Mouse (Mus musculus): ENCODE measurements around the gene Gnaz.

The Gnaz gene

DNA sequence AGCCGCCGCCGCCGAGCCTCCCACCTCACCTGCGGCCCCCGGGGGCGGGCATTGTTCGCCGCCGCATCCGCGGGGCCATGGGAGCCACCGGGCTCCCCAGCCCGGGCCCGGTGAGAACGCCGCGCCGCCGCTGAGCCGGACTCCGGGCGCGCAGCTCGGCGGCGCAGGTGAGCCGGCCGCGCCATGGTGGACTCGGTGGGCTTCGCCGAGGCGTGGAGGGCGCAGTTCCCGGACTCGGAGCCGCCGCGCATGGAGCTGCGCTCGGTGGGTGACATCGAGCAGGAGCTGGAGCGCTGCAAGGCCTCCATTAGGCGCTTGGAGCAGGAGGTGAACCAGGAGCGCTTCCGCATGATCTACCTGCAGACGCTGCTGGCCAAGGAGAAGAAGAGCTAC is 93.9 kb downstream of the Gnaz start:
- in situ Hi-C loops (cut with MseI, MboI): no loop called here

GRCm38 (mm10) chr10:75061341-75062188 is 94.6 kb downstream of the Gnaz start:
- in situ Hi-C loops (cut with MseI, MboI): no loop called here

- in situ Hi-C loops (cut with MseI, MboI): no loop called here
Measured at GRCm38 (mm10) chr10:75062189-75062561, 95.2 kb downstream of the Gnaz start.

GRCm38 (mm10) chr10:75062621-75063020 is 95.6 kb downstream of the Gnaz start:
- in situ Hi-C loops (cut with MseI, MboI): no loop called here

DNA sequence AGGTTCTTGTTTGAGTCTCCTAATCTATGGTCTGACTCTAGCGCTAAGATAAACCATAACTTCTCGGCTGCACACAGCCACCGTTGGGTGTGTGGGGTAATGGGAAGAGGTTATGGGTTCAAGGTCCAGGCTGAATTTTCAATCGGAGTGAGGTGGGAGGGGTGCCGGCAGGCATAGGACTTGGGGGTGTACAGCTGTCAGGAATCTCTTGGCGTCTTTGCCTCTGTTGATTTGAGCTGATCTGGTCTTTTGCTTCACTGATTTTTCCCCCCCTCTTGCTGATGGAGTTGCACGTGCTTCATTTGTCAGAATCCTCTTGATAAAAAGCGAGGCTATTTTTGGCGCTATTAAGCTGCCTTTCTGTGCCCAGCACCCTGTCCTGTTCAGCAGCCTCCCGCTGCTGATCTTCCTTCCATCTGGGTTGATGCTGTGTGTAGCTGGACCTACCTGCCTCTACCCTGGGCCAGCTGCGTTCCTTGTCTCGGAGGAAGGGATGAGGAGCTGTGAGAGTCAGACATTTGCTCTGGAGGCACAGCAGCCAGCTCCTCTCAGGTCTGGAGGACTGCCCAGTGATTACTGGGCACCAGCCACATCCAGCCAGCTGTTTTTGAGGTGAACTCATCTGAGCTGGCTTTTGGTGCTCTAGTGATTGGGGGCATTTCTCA is 96.5 kb downstream of the Gnaz start:
- in situ Hi-C loops (cut with MseI, MboI): no loop called here

- in situ Hi-C loops (cut with MseI, MboI): no loop called here
Measured at GRCm38 (mm10) chr10:75065691-75066090, 98.7 kb downstream of the Gnaz start.

Measured in mouse trophoblast stem cell (cell line).